Mouse (Mus musculus): ENCODE results near the gene Artn. TPM values are rescaled to one million over a fixed set of nuclear protein-coding genes. Genes with fewer than 3 reads are reported as not detected.

Artn gene
- polyA plus RNA-seq, 1 experiment from 2014 or later: 2.8 TPM

DNA sequence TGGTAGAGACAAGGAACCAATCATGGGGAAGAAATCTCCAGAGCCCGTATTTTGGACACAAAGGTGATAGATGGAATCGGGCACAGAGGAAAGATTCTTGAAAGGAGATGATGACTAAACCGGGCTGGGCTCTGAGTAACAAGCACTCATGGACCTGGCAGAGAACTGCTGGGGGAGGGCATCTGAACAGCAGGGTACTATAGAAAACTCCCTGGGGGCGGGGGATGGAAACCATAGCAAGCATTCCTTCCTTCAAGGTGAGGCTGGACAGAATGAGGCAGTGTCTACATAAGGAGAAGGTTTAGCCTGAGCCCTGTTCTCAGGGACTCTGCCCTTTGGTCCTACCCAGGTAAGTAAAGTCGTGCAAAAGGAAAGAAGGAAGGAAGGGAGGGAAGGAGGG is 45.2 kb upstream of the Artn start:
- DNase-seq (ENCODE audit: low spot score) (no peak), ATAC-seq (replicated peaks; ENCODE audit: low FRiP score, low read depth) (no peak)
- Histone ChIP-seq H3K36me3 (ENCODE audit: insufficient read depth, low read length) (no peaks in the 10 kb centered on the region), H3K27ac (no peak overlapping the region), H3K4me1 (replicated peaks; ENCODE audit: insufficient read depth, low read length) (0 out of 2 replicates have a peak, but pooled peaks cover 6% of the 10 kb centered on the region), H3K4me2 (ENCODE audit: low read length) (no peak overlapping the region), H3K9ac (ENCODE audit: low read depth, low read length) (no peak overlapping the region), H3K27me3 (ENCODE audit: insufficient read depth, low read length) (no peaks in the 10 kb centered on the region), H3K9me3 (replicated peaks; ENCODE audit: low read length) (no peaks in the 10 kb centered on the region), H3K4me3 (replicated peaks; ENCODE audit: low read depth, low read length) (no peak overlapping the region)
- 77% methylated on average over 5 of the region's 5 CpGs for WGBS
- no peak for TF ChIP-seq CTCF (IDR thresholded peaks at IDR 0.05; ENCODE audit: low read depth)

- no peaks in the 10 kb centered on the region for H3K9me3 ChIP-seq (replicated peaks; ENCODE audit: low read length)
- no peaks in the 10 kb centered on the region for H3K27me3 ChIP-seq (ENCODE audit: insufficient read depth, low read length)
- no peak overlapping the region for H3K4me2 ChIP-seq (ENCODE audit: low read length)
- TF ChIP-seq CTCF (IDR thresholded peaks at IDR 0.05; ENCODE audit: low read depth): no peak
- no peak overlapping the region for H3K4me3 ChIP-seq (replicated peaks; ENCODE audit: low read depth, low read length)
- H3K36me3 ChIP-seq (ENCODE audit: insufficient read depth, low read length): no peaks in the 10 kb centered on the region
- DNase-seq (ENCODE audit: low spot score): no peak
- H3K9ac ChIP-seq (ENCODE audit: low read depth, low read length): no peak overlapping the region
- no peak overlapping the region for H3K27ac ChIP-seq
- ATAC-seq (replicated peaks; ENCODE audit: low FRiP score, low read depth): no peak
- 41% methylated on average over 10 of the region's 10 CpGs for WGBS
- H3K4me1 ChIP-seq (replicated peaks; ENCODE audit: insufficient read depth, low read length): 0 out of 2 replicates have a peak, but pooled peaks cover 6% of the 10 kb centered on the region
Measured at GRCm38 (mm10) chr4:117972999-117973398, 43.4 kb upstream of the Artn start.

DNA sequence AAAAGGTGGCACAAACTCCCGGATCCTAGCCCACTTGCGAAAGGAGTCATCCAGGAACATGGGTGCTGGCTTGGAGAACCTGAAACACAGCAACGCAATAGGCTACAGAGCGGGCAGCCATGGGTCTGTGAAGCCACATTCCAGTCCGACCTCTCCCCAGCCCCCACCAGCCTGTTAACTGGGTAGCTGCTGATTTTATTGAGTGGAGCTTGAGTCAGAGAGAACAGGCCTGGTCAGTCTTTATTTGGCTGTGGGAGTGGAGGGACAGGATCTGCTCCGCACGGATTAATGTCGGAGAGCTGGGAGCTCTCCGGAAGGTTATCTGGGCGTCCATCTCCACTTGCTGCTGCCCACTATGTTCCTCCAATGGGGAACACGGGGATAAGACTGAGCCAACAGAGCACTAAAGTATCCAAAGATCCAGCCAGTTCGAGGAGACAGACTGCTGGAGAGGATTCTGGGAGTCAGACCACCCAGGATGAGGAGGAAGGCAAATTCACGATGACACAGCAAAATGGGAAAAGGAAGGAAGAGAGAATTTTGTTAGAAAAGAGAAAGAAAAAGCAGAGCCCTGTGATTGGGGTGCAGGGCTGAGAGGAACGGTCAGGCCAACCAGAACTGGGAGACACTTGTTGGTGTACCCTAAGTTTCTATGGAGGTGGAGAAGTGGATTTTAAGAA is 34.9 kb upstream of the Artn start:
- Histone ChIP-seq H3K27me3 (ENCODE audit: insufficient read depth, low read length) (no peaks in the 10 kb centered on the region), H3K4me2 (ENCODE audit: low read length) (no peak overlapping the region), H3K9me3 (replicated peaks; ENCODE audit: low read length) (no peaks in the 10 kb centered on the region), H3K36me3 (ENCODE audit: insufficient read depth, low read length) (peaks cover 3% of the 10 kb centered on the region; the same call in 1 of the 2 replicates), H3K4me1 (replicated peaks; ENCODE audit: insufficient read depth, low read length) (no peaks in the 10 kb centered on the region), H3K4me3 (replicated peaks; ENCODE audit: low read depth, low read length) (no peak overlapping the region), H3K27ac (no peak overlapping the region; the same call in 1 of the 2 replicates), H3K9ac (ENCODE audit: low read depth, low read length) (no peak overlapping the region)
- WGBS: 68% methylated on average over 14 of the region's 14 CpGs
- DNase-seq (ENCODE audit: low spot score): peak; percentile 28
- no peak for TF ChIP-seq CTCF (IDR thresholded peaks at IDR 0.05; ENCODE audit: low read depth)
- no peak; the same call in 1 of the 2 replicates for ATAC-seq (replicated peaks; ENCODE audit: low FRiP score, low read depth)

- Histone ChIP-seq H3K27me3 (ENCODE audit: insufficient read depth, low read length) (no peaks in the 10 kb centered on the region), H3K9ac (ENCODE audit: low read depth, low read length) (peak overlapping the region; percentile 23; the same call in 1 of the 2 replicates), H3K9me3 (replicated peaks; ENCODE audit: low read length) (no peaks in the 10 kb centered on the region), H3K4me1 (replicated peaks; ENCODE audit: insufficient read depth, low read length) (no peaks in the 10 kb centered on the region), H3K27ac (no peak overlapping the region), H3K4me3 (replicated peaks; ENCODE audit: low read depth, low read length) (no peak overlapping the region), H3K4me2 (ENCODE audit: low read length) (no peak overlapping the region), H3K36me3 (ENCODE audit: insufficient read depth, low read length) (peaks cover 8% of the 10 kb centered on the region; the same call in 1 of the 2 replicates)
- no peak for DNase-seq (ENCODE audit: low spot score)
- 53% methylated on average over 4 of the region's 4 CpGs for WGBS
- TF ChIP-seq CTCF (IDR thresholded peaks at IDR 0.05; ENCODE audit: low read depth): no peak
- ATAC-seq (replicated peaks; ENCODE audit: low FRiP score, low read depth): no peak
Measured at GRCm38 (mm10) chr4:117957492-117957891, 27.9 kb upstream of the Artn start.

DNA sequence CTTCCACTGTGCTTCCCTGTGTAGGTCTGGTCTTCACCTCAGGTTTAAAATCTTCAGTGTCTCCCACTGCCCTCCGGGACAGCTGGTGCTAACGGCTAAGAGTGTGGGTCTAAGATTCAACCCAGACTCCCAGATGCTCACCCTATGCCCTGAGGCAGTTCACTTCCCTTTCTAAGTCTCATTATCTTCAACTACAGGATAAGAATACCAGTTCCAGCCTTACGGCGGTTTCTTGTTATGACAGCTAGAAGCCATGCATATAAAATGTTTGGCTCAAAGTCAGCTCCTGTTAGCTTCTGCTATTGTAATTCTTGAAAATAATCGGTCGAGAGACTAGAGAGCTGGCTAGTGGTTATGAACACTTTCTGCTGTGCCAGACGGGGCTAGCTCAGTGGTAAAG is 17.9 kb upstream of the Artn start:
- no peaks in the 10 kb centered on the region for H3K4me1 ChIP-seq (replicated peaks; ENCODE audit: insufficient read depth, low read length)
- no peak overlapping the region for H3K9ac ChIP-seq (ENCODE audit: low read depth, low read length)
- 86% methylated on average over 7 of the region's 7 CpGs for WGBS
- TF ChIP-seq CTCF (IDR thresholded peaks at IDR 0.05; ENCODE audit: low read depth): no peak
- no peaks in the 10 kb centered on the region for H3K9me3 ChIP-seq (replicated peaks; ENCODE audit: low read length)
- no peak overlapping the region for H3K27ac ChIP-seq
- H3K27me3 ChIP-seq (ENCODE audit: insufficient read depth, low read length): no peaks in the 10 kb centered on the region
- no peak overlapping the region for H3K4me3 ChIP-seq (replicated peaks; ENCODE audit: low read depth, low read length)
- DNase-seq (ENCODE audit: low spot score) (no peak), ATAC-seq (replicated peaks; ENCODE audit: low FRiP score, low read depth) (no peak)
- H3K36me3 ChIP-seq (ENCODE audit: insufficient read depth, low read length): 0 out of 2 replicates have a peak, but pooled peaks cover 10% of the 10 kb centered on the region
- no peak overlapping the region for H3K4me2 ChIP-seq (ENCODE audit: low read length)

DNA sequence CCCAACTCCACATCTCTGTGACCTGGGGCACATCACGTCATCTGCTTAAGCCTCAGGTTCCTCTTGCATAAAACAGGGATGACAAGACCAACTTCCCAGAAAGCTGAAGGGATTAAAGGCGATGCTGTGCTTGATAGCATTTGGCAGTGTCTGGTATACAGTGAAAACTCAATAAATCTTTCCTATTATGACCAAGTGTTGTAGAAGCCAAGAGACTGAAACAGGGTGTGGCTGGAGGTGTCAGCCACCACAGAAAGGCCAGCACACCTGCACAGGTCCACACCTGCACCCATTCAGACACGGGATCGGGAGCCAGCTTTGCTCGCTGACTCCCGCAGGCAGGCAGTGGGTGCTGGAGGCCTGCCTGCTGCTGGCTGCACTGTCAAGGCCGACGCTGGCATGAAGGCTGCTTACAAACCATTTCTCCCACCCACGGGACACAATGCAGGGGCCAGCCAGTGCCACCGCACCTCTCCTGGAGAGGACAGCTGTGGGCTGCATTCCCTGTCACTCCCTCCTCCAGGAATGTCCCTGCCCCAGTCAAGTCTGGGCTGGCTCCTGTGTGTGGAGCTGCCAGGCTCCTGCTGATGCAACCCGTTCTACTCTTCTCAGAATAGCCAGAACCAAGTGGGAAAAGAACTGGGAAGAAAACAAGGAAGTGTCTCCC is 17.2 kb upstream of the Artn start:
- ATAC-seq (replicated peaks; ENCODE audit: low FRiP score, low read depth) (no peak; the same call in 1 of the 2 replicates), DNase-seq (ENCODE audit: low spot score) (no peak)
- Histone ChIP-seq H3K9ac (ENCODE audit: low read depth, low read length) (no peak overlapping the region), H3K4me3 (replicated peaks; ENCODE audit: low read depth, low read length) (no peak overlapping the region), H3K36me3 (ENCODE audit: insufficient read depth, low read length) (0 out of 2 replicates have a peak, but pooled peaks cover 7% of the 10 kb centered on the region), H3K9me3 (replicated peaks; ENCODE audit: low read length) (no peaks in the 10 kb centered on the region), H3K4me1 (replicated peaks; ENCODE audit: insufficient read depth, low read length) (no peaks in the 10 kb centered on the region), H3K27me3 (ENCODE audit: insufficient read depth, low read length) (no peaks in the 10 kb centered on the region), H3K4me2 (ENCODE audit: low read length) (no peak overlapping the region), H3K27ac (no peak overlapping the region)
- no peak for TF ChIP-seq CTCF (IDR thresholded peaks at IDR 0.05; ENCODE audit: low read depth)
- WGBS: 81% methylated on average over 11 of the region's 11 CpGs
